Mouse (Mus musculus): ENCODE data around the gene Lgi1. TPM values are rescaled to one million over a fixed set of nuclear protein-coding genes. Genes with fewer than 3 reads are reported as not detected.
A peak's percentile ranks its signal among the peaks of the same experiment; 100 is the strongest.

Gene Lgi1
- total RNA-seq (2015; ENCODE audit: low replicate concordance) (0.21 TPM in 1 of 2 replicates, not detected in the other), total RNA-seq (2017; ENCODE audit: low replicate concordance) (not detected in 2 replicates)

- no peak for ATAC-seq (replicated peaks; ENCODE audit: low FRiP score, poor library complexity, severe bottlenecking)
Measured at GRCm38 (mm10) chr19:38264505-38265500, at the start of gene Lgi1. Gene Lgi1, plus strand, starts transcription at chr19:38264536.

- no peak for ATAC-seq (replicated peaks; ENCODE audit: low FRiP score, poor library complexity, severe bottlenecking)
Measured at GRCm38 (mm10) chr19:38217696-38218095, 46.6 kb upstream of the Lgi1 start.

GRCm38 (mm10) chr19:38223356-38223904 lies 40.9 kb upstream of the Lgi1 start:
- no peak for ATAC-seq (replicated peaks; ENCODE audit: low FRiP score, poor library complexity, severe bottlenecking)

GRCm38 (mm10) chr19:38223905-38224684 lies 40.2 kb upstream of the Lgi1 start, which contains the start of gene Fra10ac1:
Gene Fra10ac1, minus strand, starts transcription at chr19:38224156.
- peak; percentile 92 for ATAC-seq (replicated peaks; ENCODE audit: low FRiP score, poor library complexity, severe bottlenecking)

- ATAC-seq (replicated peaks; ENCODE audit: low FRiP score, poor library complexity, severe bottlenecking): no peak
Measured at GRCm38 (mm10) chr19:38224685-38225060, 39.7 kb upstream of the Lgi1 start.

- no peak for ATAC-seq (replicated peaks; ENCODE audit: low FRiP score, poor library complexity, severe bottlenecking)
Measured at GRCm38 (mm10) chr19:38228699-38229098, 35.6 kb upstream of the Lgi1 start.

GRCm38 (mm10) chr19:38232087-38232486 lies 32.2 kb upstream of the Lgi1 start:
- no peak for ATAC-seq (replicated peaks; ENCODE audit: low FRiP score, poor library complexity, severe bottlenecking)

- no peak for ATAC-seq (replicated peaks; ENCODE audit: low FRiP score, poor library complexity, severe bottlenecking)
Measured at GRCm38 (mm10) chr19:38232516-38232915, 31.8 kb upstream of the Lgi1 start.

GRCm38 (mm10) chr19:38236526-38236925 lies 27.8 kb upstream of the Lgi1 start:
- ATAC-seq (replicated peaks; ENCODE audit: low FRiP score, poor library complexity, severe bottlenecking): no peak

GRCm38 (mm10) chr19:38237834-38238212 lies 26.5 kb upstream of the Lgi1 start:
- ATAC-seq (replicated peaks; ENCODE audit: low FRiP score, poor library complexity, severe bottlenecking): no peak

- ATAC-seq (replicated peaks; ENCODE audit: low FRiP score, poor library complexity, severe bottlenecking): no peak
Measured at GRCm38 (mm10) chr19:38238213-38238951, 26.0 kb upstream of the Lgi1 start.

- no peak for ATAC-seq (replicated peaks; ENCODE audit: low FRiP score, poor library complexity, severe bottlenecking)
Measured at GRCm38 (mm10) chr19:38242314-38242852, 22.0 kb upstream of the Lgi1 start.

- no peak for ATAC-seq (replicated peaks; ENCODE audit: low FRiP score, poor library complexity, severe bottlenecking)
Measured at GRCm38 (mm10) chr19:38244748-38245147, 19.6 kb upstream of the Lgi1 start.

- ATAC-seq (replicated peaks; ENCODE audit: low FRiP score, poor library complexity, severe bottlenecking): no peak
Measured at GRCm38 (mm10) chr19:38245361-38246176, 18.8 kb upstream of the Lgi1 start.

- ATAC-seq (replicated peaks; ENCODE audit: low FRiP score, poor library complexity, severe bottlenecking): no peak
Measured at GRCm38 (mm10) chr19:38246177-38246622, 18.1 kb upstream of the Lgi1 start.

GRCm38 (mm10) chr19:38249627-38250026 lies 14.7 kb upstream of the Lgi1 start:
- ATAC-seq (replicated peaks; ENCODE audit: low FRiP score, poor library complexity, severe bottlenecking): no peak

GRCm38 (mm10) chr19:38253796-38254195 lies 10.5 kb upstream of the Lgi1 start:
- ATAC-seq (replicated peaks; ENCODE audit: low FRiP score, poor library complexity, severe bottlenecking): no peak

GRCm38 (mm10) chr19:38258651-38259065 lies 5.7 kb upstream of the Lgi1 start:
- no peak for ATAC-seq (replicated peaks; ENCODE audit: low FRiP score, poor library complexity, severe bottlenecking)

All from erythroblast, adult 5-6 weeks (primary cell).